Comparison of ENCODE assay signal across 8 mouse cellular contexts in genomic region chr1:85758231-85758968, GRCm38 (mm10). TPM values are rescaled to one million over a fixed set of nuclear protein-coding genes. Genes with fewer than 3 reads are reported as not detected.
DNase-seq lines count a peak whose midpoint lies in the region; ATAC-seq lines count a peak whose summit lies in the region.

No protein-coding gene starts in this region.

- peaks cover 11% of the 10 kb centered on the region for H3K4me1 ChIP-seq in midbrain, embryonic 12.5 days
- H3K4me1 ChIP-seq in midbrain, embryonic 15.5 days: no peaks in the 10 kb centered on the region

- no peaks in the 10 kb centered on the region for H3K9me3 ChIP-seq in midbrain, embryonic 12.5 days
- H3K9me3 ChIP-seq in midbrain, embryonic 15.5 days: no peaks in the 10 kb centered on the region

- H3K9ac ChIP-seq in midbrain, embryonic 12.5 days (replicated peaks): no peak overlapping the region
- H3K9ac ChIP-seq in midbrain, embryonic 15.5 days: no peak overlapping the region

- 33% methylated on average over 14 of the region's 14 CpGs for WGBS in midbrain, embryonic 12.5 days
- 28% methylated on average over 14 of the region's 14 CpGs for WGBS in midbrain, embryonic 15.5 days

- no peak overlapping the region for H3K27ac ChIP-seq in midbrain, embryonic 12.5 days (replicated peaks)
- no peak overlapping the region for H3K27ac ChIP-seq in midbrain, embryonic 15.5 days

- no peaks in the 10 kb centered on the region for H3K36me3 ChIP-seq in midbrain, embryonic 12.5 days
- H3K36me3 ChIP-seq in midbrain, embryonic 15.5 days (replicated peaks): no peaks in the 10 kb centered on the region

- H3K4me3 ChIP-seq in midbrain, embryonic 12.5 days: no peak overlapping the region
- H3K4me3 ChIP-seq in midbrain, embryonic 15.5 days: no peak overlapping the region

- ATAC-seq in midbrain, embryonic 12.5 days (ENCODE audit: low FRiP score, low read depth): no peak
- no peak for ATAC-seq in midbrain, embryonic 15.5 days (replicated peaks)

- no peaks in the 10 kb centered on the region; the same call in 1 of the 2 replicates for H3K27me3 ChIP-seq in midbrain, embryonic 12.5 days
- H3K27me3 ChIP-seq in midbrain, embryonic 15.5 days (replicated peaks): no peaks in the 10 kb centered on the region

- peak overlapping the region; percentile 14; the same call in 1 of the 2 replicates for H3K4me2 ChIP-seq in midbrain, embryonic 12.5 days (replicated peaks)
- no peak overlapping the region for H3K4me2 ChIP-seq in midbrain, embryonic 15.5 days

- peak; percentile 21 to 45 for DNase-seq in gastrocnemius, adult 8-10 months (ENCODE audit: low spot score in 2 of 2)
- no peak for DNase-seq in gastrocnemius, postnatal 10 days
- DNase-seq in layer of hippocampus, adult 9-11 months: peak; percentile 22
- DNase-seq in right cerebral cortex, postnatal 36 days (ENCODE audit: low spot score in 2 of 2): peak; percentile 10 to 64
- no peak for DNase-seq in c-Kit-positive CD71-positive TER-119-positive erythroid progenitor cells, embryonic 14.5 days (ENCODE audit: low spot score)
- no peak for DNase-seq in adrenal gland, adult 18-20 months (ENCODE audit: low spot score in 2 of 2)

RNA-seq across cellular contexts. Expression of gene A630001G21Rik, which starts 20.0 kb away (rescaled TPM):
- not detected for total RNA-seq in gastrocnemius, adult 8-10 months (2022)
- 1 to 10 TPM in 1 of 2 experiments, under 1 TPM in 1; 0.42 to 1.6 TPM for total RNA-seq in gastrocnemius, postnatal 10 days (2021)
- polyA plus RNA-seq in midbrain, embryonic 12.5 days (2016; fragmentation: Nextera tagmentation; extraction: Ambion mirVana): 0.72 and 1.1 TPM in 2 replicates
- polyA plus RNA-seq in midbrain, embryonic 15.5 days (2015; fragmentation: Nextera tagmentation; extraction: Ambion mirVana): 0.19 and 0.56 TPM in 2 replicates
- under 1 TPM in 1 of 2 experiments, not detected in 1; 0.83 TPM for total RNA-seq in adrenal gland, adult 18-20 months (2021)

RNA-seq across cellular contexts. Expression of gene Cab39, which starts 34.8 kb away (rescaled TPM):
- total RNA-seq in gastrocnemius, adult 8-10 months (2022): 100 to 1,000 TPM; 177 to 206 (median 195) TPM
- 10 to 100 TPM; 68.8 to 86.6 TPM for total RNA-seq in gastrocnemius, postnatal 10 days (2021)
- 69.2 and 79.9 TPM in 2 replicates for polyA plus RNA-seq in midbrain, embryonic 12.5 days (2016; fragmentation: Nextera tagmentation; extraction: Ambion mirVana)
- polyA plus RNA-seq in midbrain, embryonic 15.5 days (2015; fragmentation: Nextera tagmentation; extraction: Ambion mirVana): 53.1 and 54.5 TPM in 2 replicates
- 100 to 1,000 TPM; 100 to 148 TPM for total RNA-seq in adrenal gland, adult 18-20 months (2021)

Comparison
In these comparisons a context has a peak if more than half of its experiments do, and no peak if none do; other contexts are left out.
1. DNase-seq: peak in gastrocnemius, adult 8-10 months (2 of 2), layer of hippocampus, adult 9-11 months (single experiment) and right cerebral cortex, postnatal 36 days (2 of 2); none in gastrocnemius, postnatal 10 days (single experiment), c-Kit-positive CD71-positive TER-119-positive erythroid progenitor cells, embryonic 14.5 days (single experiment) and adrenal gland, adult 18-20 months (0 of 2).